Mouse (Mus musculus) mesoderm, embryonic 11.5 days (tissue): ENCODE results near the gene Bglap3.
"Not testable (repeated sequence)": the region's sequence is repeated elsewhere in the genome, so short reads cannot be mapped to it uniquely, and the experiment has no call there.

Experiments used
- DNase-seq: peaks from one replicate; pipeline ENCODE4 v3.0.0-alpha.2; 2012; ENCODE audit warnings: low read depth, low spot score

Gene Bglap3

GRCm38 (mm10) chr3:88378599-88378998 lies 6.1 kb upstream of the Bglap3 start, which contains the start of gene Bglap2:
Gene Bglap2, minus strand, starts transcription at chr3:88378699.
- DNase-seq: not testable (repeated sequence)

- not testable (repeated sequence) for DNase-seq
Observed at GRCm38 (mm10) chr3:88376644-88377043, 4.1 kb upstream of the Bglap3 start.

GRCm38 (mm10) chr3:88375750-88376626 lies 3.4 kb upstream of the Bglap3 start:
- DNase-seq: peak; percentile 50

- not testable (repeated sequence) for DNase-seq
Observed at GRCm38 (mm10) chr3:88368511-88368910, 4.0 kb downstream of the Bglap3 start.

GRCm38 (mm10) chr3:88367517-88367916 lies 5.0 kb downstream of the Bglap3 start:
- not testable (repeated sequence) for DNase-seq

- peak; percentile 60 for DNase-seq
Observed at GRCm38 (mm10) chr3:88366830-88367428, 5.6 kb downstream of the Bglap3 start.

- no peak for DNase-seq
Observed at GRCm38 (mm10) chr3:88365705-88366361, 6.7 kb downstream of the Bglap3 start.

- DNase-seq: peak; percentile 54
Observed at GRCm38 (mm10) chr3:88364337-88364736, 8.2 kb downstream of the Bglap3 start, which contains the start of gene Paqr6. Gene Paqr6, plus strand, starts transcription at chr3:88364584.

GRCm38 (mm10) chr3:88363700-88364099 lies 8.8 kb downstream of the Bglap3 start:
- DNase-seq: no peak

- DNase-seq: no peak
Observed at GRCm38 (mm10) chr3:88361612-88362313, 10.8 kb downstream of the Bglap3 start.

GRCm38 (mm10) chr3:88361096-88361495 lies 11.4 kb downstream of the Bglap3 start:
- no peak for DNase-seq

GRCm38 (mm10) chr3:88359989-88360388 lies 12.6 kb downstream of the Bglap3 start:
- DNase-seq: no peak

- DNase-seq: no peak
Observed at GRCm38 (mm10) chr3:88359584-88359983, 13.0 kb downstream of the Bglap3 start.

- DNase-seq: no peak
Observed at GRCm38 (mm10) chr3:88354396-88355165, 18.0 kb downstream of the Bglap3 start.

- DNase-seq: no peak
Observed at GRCm38 (mm10) chr3:88352907-88353306, 19.6 kb downstream of the Bglap3 start.

GRCm38 (mm10) chr3:88350732-88351131 lies 21.8 kb downstream of the Bglap3 start:
- no peak for DNase-seq

- DNase-seq: no peak
Observed at GRCm38 (mm10) chr3:88339006-88339405, 33.5 kb downstream of the Bglap3 start.

- DNase-seq: no peak
Observed at GRCm38 (mm10) chr3:88338316-88338715, 34.2 kb downstream of the Bglap3 start.

GRCm38 (mm10) chr3:88337367-88338020 lies 35.0 kb downstream of the Bglap3 start:
- DNase-seq: no peak
